Mouse (Mus musculus): Measurements from ENCODE around the gene Rpl29. TPM values are rescaled to one million over a fixed set of nuclear protein-coding genes. Genes with fewer than 3 reads are reported as not detected.

The Rpl29 gene
- total RNA-seq (2014; fragmentation: Nextera tagmentation) (3,119 and 3,478 TPM in 2 replicates), total RNA-seq (2017) (1,796 and 2,125 TPM in 2 replicates)

DNA sequence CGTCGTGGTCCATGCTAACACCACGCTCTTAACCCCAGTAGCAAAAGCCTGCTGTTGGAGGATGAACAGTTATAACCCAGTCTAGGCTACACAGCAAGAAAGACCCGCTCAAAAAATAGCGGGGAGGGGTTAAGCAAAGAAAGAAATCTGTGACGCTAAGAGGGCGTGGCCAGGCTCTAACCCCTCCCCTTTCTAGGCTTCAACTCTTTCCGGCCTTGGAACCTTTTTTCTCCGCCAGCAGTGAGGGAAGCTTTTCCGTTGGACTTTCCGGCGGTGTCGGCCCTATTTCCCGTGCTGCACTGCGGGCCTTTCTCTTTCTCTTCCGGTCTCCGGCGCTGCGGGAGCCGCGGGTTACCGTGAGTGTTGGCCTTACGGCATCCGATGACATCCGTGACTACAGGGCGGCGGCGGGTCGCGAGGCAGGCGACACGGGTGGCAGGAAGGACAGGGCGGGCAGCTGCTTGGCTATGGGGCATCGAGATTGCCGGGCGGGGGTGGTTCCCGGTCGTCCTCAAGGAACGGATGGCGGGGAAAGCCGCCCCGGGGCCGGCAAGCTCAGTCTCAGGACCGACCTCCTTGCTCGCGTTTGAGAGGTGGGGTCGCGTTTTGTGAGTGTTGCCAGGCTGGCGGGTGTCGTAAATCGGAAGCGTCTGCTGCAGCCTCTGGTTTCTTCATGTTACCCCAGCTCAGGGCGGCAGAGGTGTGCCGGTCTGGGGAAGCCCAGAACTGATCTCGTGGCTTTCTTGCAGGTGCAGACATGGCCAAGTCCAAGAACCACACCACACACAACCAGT lies at the start of gene Rpl29:
Gene Rpl29, plus strand, starts transcription at position 234 of the 794 bp plus-strand sequence.
- ATAC-seq (replicated peaks; ENCODE audit: low FRiP score, low TSS enrichment, poor library complexity, severe bottlenecking), result peak; percentile 84

- no peak for ATAC-seq (replicated peaks; ENCODE audit: low FRiP score, low TSS enrichment, poor library complexity, severe bottlenecking)
Measured at GRCm38 (mm10) chr9:106386181-106386864, 42.9 kb upstream of the Rpl29 start.

GRCm38 (mm10) chr9:106392828-106393527 lies 36.3 kb upstream of the Rpl29 start:
- ATAC-seq (replicated peaks; ENCODE audit: low FRiP score, low TSS enrichment, poor library complexity, severe bottlenecking), result no peak

- peak; percentile 52 for ATAC-seq (replicated peaks; ENCODE audit: low FRiP score, low TSS enrichment, poor library complexity, severe bottlenecking)
Measured at GRCm38 (mm10) chr9:106393548-106393947, 35.7 kb upstream of the Rpl29 start.

GRCm38 (mm10) chr9:106394649-106395602 lies 34.3 kb upstream of the Rpl29 start:
- peak; percentile 69 for ATAC-seq (replicated peaks; ENCODE audit: low FRiP score, low TSS enrichment, poor library complexity, severe bottlenecking)

- no peak for ATAC-seq (replicated peaks; ENCODE audit: low FRiP score, low TSS enrichment, poor library complexity, severe bottlenecking)
Measured at GRCm38 (mm10) chr9:106397733-106398132, 31.5 kb upstream of the Rpl29 start.

GRCm38 (mm10) chr9:106398667-106399311 lies 30.5 kb upstream of the Rpl29 start:
- peak; percentile 81 for ATAC-seq (replicated peaks; ENCODE audit: low FRiP score, low TSS enrichment, poor library complexity, severe bottlenecking)

GRCm38 (mm10) chr9:106399808-106400207 lies 29.4 kb upstream of the Rpl29 start:
- no peak for ATAC-seq (replicated peaks; ENCODE audit: low FRiP score, low TSS enrichment, poor library complexity, severe bottlenecking)

GRCm38 (mm10) chr9:106402149-106402548 lies 27.1 kb upstream of the Rpl29 start:
- ATAC-seq (replicated peaks; ENCODE audit: low FRiP score, low TSS enrichment, poor library complexity, severe bottlenecking), result peak; percentile 82

- ATAC-seq (replicated peaks; ENCODE audit: low FRiP score, low TSS enrichment, poor library complexity, severe bottlenecking), result no peak
Measured at GRCm38 (mm10) chr9:106402607-106403375, 26.5 kb upstream of the Rpl29 start.

DNA sequence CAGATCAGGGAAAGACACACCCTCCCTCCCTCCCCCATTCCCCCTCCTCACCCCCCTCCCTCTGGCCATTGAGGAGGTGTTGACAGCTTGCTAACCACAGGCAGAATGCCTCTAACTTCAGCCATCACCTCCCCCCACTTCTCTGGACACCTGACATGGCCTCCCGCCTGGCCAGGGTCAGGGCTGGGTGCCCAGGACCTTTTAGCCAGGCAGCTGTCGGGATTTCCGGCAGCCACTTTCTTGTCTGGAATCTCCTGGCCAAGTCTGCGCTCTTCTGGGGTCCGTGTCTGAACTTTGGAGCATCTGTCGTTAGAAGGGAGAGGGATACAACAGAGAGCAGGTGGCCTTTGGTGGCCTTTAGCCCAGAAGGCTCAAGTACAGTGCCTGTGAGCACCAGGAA lies 24.0 kb upstream of the Rpl29 start:
- ATAC-seq (replicated peaks; ENCODE audit: low FRiP score, low TSS enrichment, poor library complexity, severe bottlenecking), result no peak

DNA sequence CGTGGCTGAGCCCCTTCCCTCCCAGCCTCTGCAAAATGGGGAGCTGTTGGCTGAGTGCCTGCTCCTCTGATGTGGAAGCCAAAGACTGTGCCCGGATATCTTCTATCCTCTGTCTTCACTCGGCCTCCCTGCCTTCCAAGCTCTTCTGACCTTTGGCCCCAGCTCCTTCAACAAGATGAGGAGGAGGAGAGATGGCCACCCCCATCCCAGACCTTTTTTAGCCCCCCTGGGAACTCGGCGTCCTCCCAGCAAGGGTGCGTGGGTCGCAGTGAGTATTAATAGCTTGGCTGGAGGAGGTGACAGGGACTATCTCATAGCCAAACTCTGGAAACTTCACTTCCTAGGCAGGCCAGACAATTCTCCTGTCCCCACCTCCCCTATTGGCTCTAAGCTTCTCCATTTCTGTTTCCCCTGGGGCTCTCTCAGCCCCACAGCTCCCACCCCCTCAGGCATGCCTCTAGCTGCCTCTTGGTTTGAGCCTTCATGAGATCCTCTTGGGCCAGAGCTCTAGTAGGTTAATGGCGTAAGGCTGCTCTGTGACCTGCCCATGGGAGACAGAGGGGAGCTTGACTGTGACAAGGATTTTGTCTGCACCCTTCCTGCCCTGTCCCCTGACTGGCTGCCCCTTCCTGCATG lies 22.7 kb upstream of the Rpl29 start:
- no peak for ATAC-seq (replicated peaks; ENCODE audit: low FRiP score, low TSS enrichment, poor library complexity, severe bottlenecking)

- ATAC-seq (replicated peaks; ENCODE audit: low FRiP score, low TSS enrichment, poor library complexity, severe bottlenecking), result no peak
Measured at GRCm38 (mm10) chr9:106409096-106409495, 20.2 kb upstream of the Rpl29 start.

GRCm38 (mm10) chr9:106410086-106410650 lies 19.1 kb upstream of the Rpl29 start:
- no peak for ATAC-seq (replicated peaks; ENCODE audit: low FRiP score, low TSS enrichment, poor library complexity, severe bottlenecking)

- ATAC-seq (replicated peaks; ENCODE audit: low FRiP score, low TSS enrichment, poor library complexity, severe bottlenecking), result peak; percentile 87
Measured at GRCm38 (mm10) chr9:106411091-106411594, 18.1 kb upstream of the Rpl29 start.

GRCm38 (mm10) chr9:106411729-106412128 lies 17.5 kb upstream of the Rpl29 start:
- peak; percentile 45 for ATAC-seq (replicated peaks; ENCODE audit: low FRiP score, low TSS enrichment, poor library complexity, severe bottlenecking)

DNA sequence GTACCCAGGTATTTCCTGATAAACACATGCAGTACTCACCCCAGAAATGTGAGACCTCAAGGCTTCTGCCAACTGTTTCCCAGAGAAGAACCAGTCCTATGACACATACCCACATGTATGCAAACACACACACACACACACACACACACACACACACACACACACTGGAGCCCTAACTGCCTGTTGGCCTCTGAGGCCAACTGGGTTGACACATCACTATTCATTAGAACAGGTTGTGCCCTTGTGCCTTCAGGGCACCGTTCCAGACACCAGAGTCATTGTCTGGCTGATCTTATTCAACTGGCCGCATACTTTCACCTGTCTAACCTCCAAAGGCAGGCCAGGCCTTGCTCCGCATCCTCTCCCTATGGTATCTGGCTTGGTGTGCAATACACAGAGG lies 17.0 kb upstream of the Rpl29 start:
- no peak for ATAC-seq (replicated peaks; ENCODE audit: low FRiP score, low TSS enrichment, poor library complexity, severe bottlenecking)

Data from megakaryocyte-erythroid progenitor cell, adult 5-6 weeks (primary cell).